Mouse (Mus musculus) layer of hippocampus, adult 9-10 months (tissue): ENCODE results near the gene Osgin1.

ENCODE experiments used
- DNase-seq: peaks from one replicate; pipeline ENCODE4 v3.0.0; 2022; ENCODE audit warnings: low spot score

Gene Osgin1

GRCm38 (mm10) chr8:119424199-119424733, 9.7 kb upstream of the Osgin1 start:
- DNase-seq: no peak

- DNase-seq: no peak
These were observed 9.2 kb upstream of the Osgin1 start for GRCm38 (mm10) chr8:119424740-119425139.

- DNase-seq: no peak
These were observed 8.4 kb upstream of the Osgin1 start for GRCm38 (mm10) chr8:119425533-119425932.

GRCm38 (mm10) chr8:119426069-119426735, 7.7 kb upstream of the Osgin1 start:
- DNase-seq: no peak

GRCm38 (mm10) chr8:119427634-119428349, 6.1 kb upstream of the Osgin1 start:
- no peak for DNase-seq

DNA sequence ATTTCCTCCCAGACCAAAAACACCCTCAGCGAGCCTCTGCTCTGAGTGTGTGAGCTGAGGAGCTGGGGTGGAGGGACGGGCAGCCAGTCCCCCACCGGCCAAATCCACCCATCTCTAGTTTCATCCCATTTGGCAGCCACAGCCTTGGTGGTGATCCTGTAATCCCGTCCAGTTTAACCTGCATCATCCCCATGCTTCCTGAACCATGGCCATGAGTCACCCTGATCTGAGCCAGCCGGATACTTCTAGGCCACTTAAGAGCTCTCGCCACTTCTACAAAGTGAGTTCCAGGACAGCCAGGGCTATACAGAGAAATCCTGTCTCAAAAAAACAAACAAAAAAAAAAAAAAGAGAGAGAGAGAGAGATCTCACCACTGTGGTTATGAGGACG, 5.6 kb upstream of the Osgin1 start:
- DNase-seq: no peak

DNA sequence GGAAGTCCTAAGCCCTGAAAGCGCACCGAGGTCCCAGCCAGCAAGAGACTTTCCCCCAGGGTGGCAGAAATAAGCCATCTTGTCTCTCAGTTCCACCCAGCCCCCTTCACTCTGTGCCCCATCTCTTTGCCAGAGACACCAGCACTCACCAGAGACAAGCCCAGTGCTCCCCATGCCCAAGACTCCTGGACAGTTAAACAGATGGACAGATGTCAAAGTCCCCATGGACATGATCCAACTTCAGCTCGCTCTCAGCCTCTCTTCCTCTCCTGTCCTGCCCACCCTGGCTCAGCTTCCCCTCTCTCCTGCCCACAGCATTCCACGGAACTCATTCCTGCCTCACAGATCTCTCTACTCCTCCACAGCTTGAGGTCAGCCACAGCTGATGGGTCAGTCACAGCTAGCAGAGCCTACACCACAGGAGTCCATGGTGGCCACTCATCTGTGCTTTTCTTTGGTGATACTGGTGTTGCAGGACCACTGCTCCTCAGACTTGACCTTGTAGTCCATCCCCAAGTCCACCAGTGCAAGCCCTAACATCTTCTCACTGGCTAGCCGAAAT, 5.1 kb upstream of the Osgin1 start:
- DNase-seq: no peak

GRCm38 (mm10) chr8:119429552-119429951, 4.4 kb upstream of the Osgin1 start:
- no peak for DNase-seq

- no peak for DNase-seq
These were observed 3.7 kb upstream of the Osgin1 start for GRCm38 (mm10) chr8:119430250-119430649.

DNA sequence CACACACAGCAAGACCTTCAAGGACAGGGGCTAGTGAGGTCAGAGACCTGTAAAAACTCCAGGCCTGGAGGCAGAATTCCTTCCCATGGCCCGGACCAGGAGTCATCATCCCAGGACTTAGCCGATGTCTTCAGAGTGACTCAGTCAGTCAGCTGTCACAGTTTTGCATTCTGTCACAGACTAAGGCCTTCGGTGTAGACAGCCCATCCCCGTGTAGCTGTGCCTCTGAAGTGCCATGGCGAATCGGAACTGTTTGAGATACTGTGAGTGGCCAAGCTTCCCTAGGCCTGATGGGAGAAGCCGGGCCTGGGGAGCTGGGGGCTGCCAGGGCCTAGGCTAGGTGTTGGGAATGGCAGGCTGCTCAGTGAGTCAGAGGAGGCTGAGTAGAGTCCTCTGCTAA, 3.2 kb upstream of the Osgin1 start:
- DNase-seq: no peak

DNA sequence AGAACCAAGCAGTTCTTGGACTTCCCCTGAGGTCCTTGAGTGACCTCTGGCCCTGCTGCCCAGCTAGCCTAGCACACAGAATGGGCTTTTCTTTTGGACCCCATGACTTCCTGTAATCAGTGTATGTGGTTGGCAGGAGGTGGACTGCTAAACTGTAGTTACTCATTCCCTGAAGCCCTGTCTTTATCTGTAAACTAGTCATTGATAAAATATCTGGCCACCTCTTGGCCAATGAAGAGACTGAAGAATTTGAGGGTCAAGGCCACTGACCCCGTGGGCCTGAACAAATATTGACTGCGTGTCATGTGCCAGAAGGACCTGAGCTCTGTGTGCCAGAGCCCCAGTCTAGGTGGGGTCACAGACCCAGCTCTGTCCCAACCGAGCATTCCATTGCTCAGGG, 1.6 kb upstream of the Osgin1 start:
- no peak for DNase-seq

DNA sequence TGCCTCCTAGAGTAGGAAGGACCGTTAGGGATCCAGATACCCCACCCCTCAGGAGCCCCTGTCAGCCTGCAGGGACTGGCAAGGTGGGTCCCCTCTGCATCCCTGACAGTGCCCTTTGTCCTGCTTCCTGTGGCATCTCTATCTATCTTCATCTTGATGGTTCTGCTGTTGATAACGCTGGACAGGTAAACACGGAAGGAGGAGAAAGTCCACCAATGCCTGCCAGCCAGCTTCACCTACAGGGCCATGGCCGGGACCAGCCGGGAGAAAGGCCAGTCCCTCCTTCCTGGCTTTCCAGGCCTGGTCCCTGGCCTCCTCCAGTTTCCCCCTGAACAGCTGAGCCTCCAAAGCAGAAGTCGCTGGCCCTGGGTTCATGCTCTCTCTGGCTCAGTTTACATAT, 645 bp downstream of the Osgin1 start:
- no peak for DNase-seq

GRCm38 (mm10) chr8:119435527-119435926, 1.6 kb downstream of the Osgin1 start:
- DNase-seq: no peak

DNA sequence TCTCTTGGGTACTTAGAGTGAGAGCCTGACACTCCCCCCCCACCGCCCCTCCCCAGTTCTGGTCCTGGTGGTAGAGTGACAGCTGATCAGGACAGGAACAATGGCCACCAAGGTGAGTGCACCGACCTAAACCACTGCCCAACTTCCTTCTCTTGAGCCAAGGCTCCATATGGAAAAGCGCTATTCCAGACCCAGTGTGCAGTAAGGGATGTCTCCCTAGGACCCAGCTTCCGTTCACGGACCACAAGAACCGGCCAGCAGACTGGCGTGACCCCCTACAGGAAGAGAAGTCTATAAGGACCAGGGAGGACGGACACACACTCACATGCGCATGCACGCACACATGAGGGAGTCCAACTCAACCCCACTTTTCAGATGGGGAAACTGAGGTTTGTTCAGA, 2.4 kb downstream of the Osgin1 start:
- no peak for DNase-seq

GRCm38 (mm10) chr8:119436933-119437332, 3.0 kb downstream of the Osgin1 start:
- DNase-seq: no peak

GRCm38 (mm10) chr8:119437506-119437905, 3.6 kb downstream of the Osgin1 start:
- DNase-seq: no peak

- no peak for DNase-seq
These were observed 5.0 kb downstream of the Osgin1 start for GRCm38 (mm10) chr8:119438876-119439275.

GRCm38 (mm10) chr8:119439424-119439823, 5.5 kb downstream of the Osgin1 start:
- no peak for DNase-seq

DNA sequence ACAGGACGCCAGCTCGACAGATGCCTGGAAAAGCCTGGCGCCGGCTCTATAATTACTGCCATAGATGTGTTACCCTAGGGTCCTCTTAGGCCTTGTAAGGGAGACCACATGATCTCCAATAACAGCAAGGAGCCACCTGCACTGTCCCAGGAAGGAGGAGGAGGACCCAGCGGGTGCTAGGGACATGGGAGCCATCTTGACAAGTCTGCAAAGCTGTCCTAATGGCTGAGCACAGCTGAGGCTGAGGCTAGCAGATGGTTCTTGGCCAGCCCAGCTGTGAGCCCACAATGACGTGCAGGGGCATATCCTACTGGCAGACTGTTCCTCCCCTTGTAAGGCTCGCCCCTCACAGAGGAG, 5.9 kb downstream of the Osgin1 start:
- no peak for DNase-seq

DNA sequence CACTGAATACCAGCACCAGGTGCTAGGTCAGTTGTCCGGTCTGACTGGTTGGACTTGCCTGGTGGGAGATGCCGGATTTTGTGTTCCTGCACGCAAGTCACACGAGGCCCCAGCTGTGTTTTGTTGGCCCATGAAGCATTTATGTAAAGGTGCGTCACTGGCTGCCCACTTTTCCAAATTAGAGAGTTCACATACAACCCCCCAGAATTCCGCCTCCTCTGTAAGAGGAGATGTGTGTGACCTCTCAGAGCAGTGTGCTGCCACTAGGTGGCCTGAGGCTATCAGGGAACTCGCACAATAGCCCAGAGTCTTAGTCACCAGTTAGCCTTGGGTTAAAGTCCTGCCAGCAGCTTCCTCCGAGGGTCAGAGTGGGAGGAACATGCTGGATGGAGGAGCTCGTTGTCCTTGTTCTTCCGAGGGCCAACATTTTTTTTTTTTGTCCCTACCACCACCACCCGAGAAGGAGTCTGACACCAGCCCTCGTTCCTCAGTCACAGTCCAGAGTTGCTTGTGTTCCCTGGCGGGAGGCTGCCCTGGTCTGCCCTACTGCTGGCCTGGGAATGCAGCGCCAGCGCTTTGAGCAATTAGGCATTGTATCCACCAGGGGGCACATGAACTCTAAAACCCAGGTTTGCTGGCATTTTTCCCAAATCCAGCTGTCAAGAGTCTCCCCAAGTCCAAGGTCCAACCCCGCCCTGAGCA, 6.5 kb downstream of the Osgin1 start:
- no peak for DNase-seq

DNA sequence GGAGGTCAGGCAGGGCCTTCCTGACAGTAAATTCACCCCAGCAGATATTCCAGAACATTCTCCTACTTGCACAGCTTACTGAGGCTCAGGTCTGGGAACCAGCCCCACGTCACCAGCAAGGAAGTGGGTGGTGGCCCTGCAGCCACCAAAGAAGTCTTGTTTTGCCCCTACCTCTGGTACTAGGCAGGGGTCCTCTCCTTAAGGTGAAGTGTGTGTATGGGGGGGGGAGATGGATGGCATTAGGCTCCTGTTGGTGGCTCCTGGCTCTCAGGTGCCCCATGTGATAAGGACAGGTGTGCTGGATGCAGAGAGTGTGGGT, 7.0 kb downstream of the Osgin1 start:
- DNase-seq: no peak

DNA sequence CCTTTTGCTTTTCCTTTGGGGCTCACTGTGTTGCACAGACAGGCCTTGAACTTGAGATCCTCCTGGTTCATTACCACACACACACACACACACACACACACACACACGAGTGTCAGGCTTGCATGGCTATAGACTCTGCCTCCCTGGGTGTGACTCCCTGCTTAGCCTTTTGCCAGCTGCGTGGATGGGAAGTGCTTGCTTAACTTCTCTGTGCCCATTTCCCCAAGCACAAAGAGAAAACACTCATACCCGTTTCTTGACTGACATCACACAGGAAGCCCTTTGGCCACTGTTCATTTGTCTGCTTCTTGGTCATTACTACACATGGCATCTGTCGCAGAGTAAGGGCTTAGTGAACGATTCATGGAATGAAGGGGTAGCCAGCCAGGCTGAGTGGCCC, 8.1 kb downstream of the Osgin1 start:
- no peak for DNase-seq

DNA sequence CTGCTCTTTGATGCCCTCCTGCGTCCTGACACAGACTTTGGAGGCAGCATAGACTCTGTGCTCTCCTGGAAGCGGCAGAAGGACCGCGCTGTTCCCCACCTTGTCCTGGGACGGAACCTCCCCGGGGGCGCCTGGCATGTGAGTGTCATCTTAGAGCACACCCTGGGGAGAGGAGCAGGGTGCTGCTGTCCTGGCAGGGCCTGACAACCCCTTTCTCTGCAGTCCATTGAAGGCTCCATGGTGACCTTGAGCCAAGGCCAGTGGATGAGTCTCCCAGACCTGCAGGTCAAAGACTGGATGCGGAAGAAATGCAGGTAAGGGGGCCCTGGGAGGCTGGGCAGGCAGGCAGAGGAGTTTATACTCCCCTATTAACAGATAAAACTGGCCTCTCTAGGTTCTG, 9.0 kb downstream of the Osgin1 start:
- DNase-seq: no peak
